Mouse (Mus musculus) embryonic fibroblast, embryonic 13.5 days (primary cell): ENCODE results near the gene Car5a.

Experiments
- CTCF ChIP-seq: IDR thresholded peaks from 2 replicates; pipeline ENCODE4 v1.5.1; 2011; ENCODE audit warnings: mild to moderate bottlenecking, control low read depth, low read length, moderate library complexity, borderline replicate concordance; ENCODE audit not compliant: insufficient read depth
- POLR2A ChIP-seq: IDR thresholded peaks from 2 replicates; pipeline ENCODE4 v1.6.1; 2011; ENCODE audit warnings: low read depth, mild to moderate bottlenecking, control low read depth, low read length, moderate library complexity

- TF ChIP-seq CTCF (no peak), POLR2A (no peak; the same call in 1 of the 2 replicates)
These were observed 13.7 kb upstream of the Car5a start for GRCm38 (mm10) chr8:121958395-121958794.
